Mouse (Mus musculus) liver, embryonic 15.5 days (tissue): ENCODE measurements at regions not wholly inside any gene's neighbourhood (a gene's known extent, or its start where the extent isn't known, plus 50 kb on each side); places are given as distances from the start of the nearest gene placed in this dataset.
"Not testable (repeated sequence)": the region's sequence is repeated elsewhere in the genome, so short reads cannot be mapped to it uniquely, and the experiment has no call there.

ENCODE experiments used
- ATAC-seq: fragments of 200-750 bp; cut with Nextera tagmentation; 2 replicates; pipeline ENCODE4 v1.8.0; 2017; ENCODE audit warnings: moderate number of reproducible peaks, mild to moderate bottlenecking, moderate library complexity; ENCODE audit not compliant: insufficient read depth
- H3K27ac ChIP-seq: fragments of 300-500 bp; sonication (generic); replicated peaks from 2 replicates; pipeline ENCODE4 v1.5.1; 2015; ENCODE audit warnings: mild to moderate bottlenecking, inconsistent platforms
- H3K27me3 ChIP-seq: fragments of 300-500 bp; sonication (generic); 2 replicates; pipeline ENCODE4 v1.6.1; 2015; ENCODE audit warnings: mild to moderate bottlenecking, inconsistent platforms
- H3K36me3 ChIP-seq: fragments of 300-500 bp; sonication (generic); replicated peaks from 2 replicates; pipeline ENCODE4 v1.6.1; 2015; ENCODE audit warnings: moderate library complexity, mild to moderate bottlenecking, inconsistent platforms
- H3K4me1 ChIP-seq: fragments of 300-500 bp; sonication (generic); replicated peaks from 2 replicates; pipeline ENCODE4 v1.6.1; 2015; ENCODE audit warnings: inconsistent platforms
- H3K4me2 ChIP-seq: fragments of 300-500 bp; sonication (generic); 2 replicates; pipeline ENCODE4 v1.6.1; 2015; ENCODE audit warnings: moderate library complexity, mild to moderate bottlenecking, inconsistent platforms
- H3K4me3 ChIP-seq: fragments of 300-500 bp; sonication (generic); replicated peaks from 2 replicates; pipeline ENCODE4 v1.5.1; 2015; ENCODE audit warnings: mild to moderate bottlenecking, inconsistent platforms
- H3K9ac ChIP-seq: fragments of 300-500 bp; sonication (generic); 2 replicates; pipeline ENCODE4 v1.6.1; 2015; ENCODE audit warnings: moderate library complexity, mild to moderate bottlenecking, inconsistent platforms
- H3K9me3 ChIP-seq: fragments of 300-500 bp; sonication (generic); replicated peaks from 2 replicates; pipeline ENCODE4 v1.6.1; 2016; ENCODE audit warnings: inconsistent platforms
- WGBS: fragments of 180-500 bp; shearing (Covaris S2); methylation state at CpG from one replicate; pipeline ENCODE4 v1.1.7; 2015; ENCODE audit warnings: mixed read lengths; ENCODE audit not compliant: insufficient replicate concordance; 5-methylcytosine and 5-hydroxymethylcytosine counted together

DNA sequence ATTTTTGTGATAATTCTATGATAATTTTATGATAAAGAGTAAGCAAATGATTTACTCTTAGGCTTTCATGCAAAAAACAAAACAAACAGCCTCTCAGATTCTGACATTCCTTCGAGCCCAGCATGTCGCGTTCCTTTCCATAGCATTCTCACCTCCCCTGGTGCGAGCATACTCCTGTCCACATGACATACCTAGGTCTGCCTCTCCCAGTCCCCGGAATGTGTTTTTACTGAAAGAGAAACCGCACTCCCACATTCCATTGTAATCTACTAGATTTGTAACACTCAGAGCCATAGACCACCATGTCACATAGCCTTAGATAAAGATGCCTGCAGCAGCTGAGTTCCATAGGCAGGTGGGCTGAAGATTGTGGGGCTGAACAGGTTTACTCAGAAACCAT lies 250.8 kb downstream of the Gxylt1 start:
- Histone ChIP-seq H3K9me3 (no peaks in the 10 kb centered on the region), H3K36me3 (no peaks in the 10 kb centered on the region), H3K27ac (no peak overlapping the region), H3K4me1 (no peaks in the 10 kb centered on the region), H3K27me3 (no peaks in the 10 kb centered on the region), H3K9ac (no peak overlapping the region), H3K4me2 (no peak overlapping the region), H3K4me3 (no peak overlapping the region)
- ATAC-seq: no peak
- 72% methylated on average over 6 of the region's 6 CpGs for WGBS

DNA sequence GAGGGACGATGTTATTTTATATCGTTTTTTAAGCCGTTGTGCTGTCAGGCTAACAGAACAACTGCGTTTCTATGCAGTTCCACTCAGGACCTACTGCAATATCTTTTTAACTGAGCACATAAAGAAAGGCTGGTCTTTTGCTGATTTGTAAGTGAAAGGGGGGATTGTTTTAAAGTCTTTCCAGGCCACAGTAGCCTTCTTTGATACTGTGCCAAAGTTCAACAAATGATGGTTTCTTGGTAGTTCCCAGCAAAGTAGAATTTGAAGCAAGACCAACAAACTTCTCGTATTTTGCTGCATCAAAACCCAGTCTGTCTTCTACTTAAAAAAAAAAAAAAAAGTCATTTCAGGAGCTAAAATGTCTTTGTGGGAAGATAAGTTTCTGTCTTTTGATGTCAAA lies 263.8 kb downstream of the Gxylt1 start:
- Histone ChIP-seq H3K9me3 (no peaks in the 10 kb centered on the region), H3K36me3 (no peaks in the 10 kb centered on the region), H3K4me2 (no peak overlapping the region), H3K27me3 (no peaks in the 10 kb centered on the region), H3K9ac (no peak overlapping the region), H3K27ac (no peak overlapping the region), H3K4me3 (no peak overlapping the region), H3K4me1 (0 out of 2 replicates have a peak, but pooled peaks cover under 1% of the 10 kb centered on the region)
- 74% methylated on average over 5 of the region's 5 CpGs for WGBS
- no peak for ATAC-seq

DNA sequence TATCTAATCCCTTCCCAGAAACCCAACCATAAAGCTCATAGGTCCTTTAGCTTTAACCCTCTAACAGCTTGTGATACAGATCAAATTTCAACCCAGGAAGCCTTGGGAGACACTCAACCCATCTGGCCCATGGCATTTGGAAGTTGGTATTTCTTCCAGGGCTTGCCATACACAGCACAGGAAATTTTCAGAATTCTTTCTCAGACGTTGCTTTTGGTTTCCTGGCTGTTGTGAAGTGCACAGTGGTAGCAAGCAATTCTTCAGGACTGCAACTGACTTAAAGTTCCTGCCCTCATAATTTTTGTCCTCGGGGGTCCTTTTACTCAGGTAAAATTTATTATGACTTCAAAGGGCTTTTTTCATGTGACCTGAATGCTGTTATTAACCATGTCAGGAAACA lies 264.4 kb downstream of the Gxylt1 start:
- H3K4me1 ChIP-seq: peaks cover 6% of the 10 kb centered on the region; the same call in 1 of the 2 replicates
- no peak overlapping the region for H3K27ac ChIP-seq
- WGBS: 19% methylated on average over 2 of the region's 2 CpGs
- no peak for ATAC-seq
- no peaks in the 10 kb centered on the region for H3K36me3 ChIP-seq
- H3K4me2 ChIP-seq: no peak overlapping the region
- H3K9ac ChIP-seq: no peak overlapping the region
- H3K9me3 ChIP-seq: no peaks in the 10 kb centered on the region
- no peaks in the 10 kb centered on the region for H3K27me3 ChIP-seq
- H3K4me3 ChIP-seq: no peak overlapping the region

DNA sequence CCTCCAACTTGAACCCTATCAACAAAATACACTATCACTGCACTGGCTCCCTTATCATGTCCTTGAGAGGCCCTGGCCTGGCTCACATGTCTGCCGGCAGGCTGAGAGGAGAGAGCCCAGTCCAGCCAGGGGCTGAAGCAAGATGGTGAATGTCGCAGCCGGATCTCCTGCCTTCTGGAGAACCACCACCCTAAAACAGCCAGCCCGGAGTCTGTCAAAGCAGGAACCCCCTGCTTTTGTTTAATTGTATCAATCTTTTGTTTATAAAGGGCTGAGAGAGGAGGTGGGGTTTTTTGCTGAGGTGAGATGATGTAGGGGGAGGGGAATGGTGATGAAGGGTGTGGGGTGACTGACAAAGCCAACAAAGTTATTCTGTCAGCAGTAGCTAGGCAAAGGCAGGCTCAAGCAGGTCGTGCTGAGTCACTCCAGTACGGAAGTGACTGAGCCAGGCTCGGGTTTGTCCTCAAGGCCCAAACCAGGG lies 269.2 kb downstream of the Gxylt1 start:
- 22% methylated on average over 7 of the region's 7 CpGs for WGBS
- H3K27ac ChIP-seq: no peak overlapping the region
- H3K4me2 ChIP-seq: no peak overlapping the region
- 0 out of 2 replicates have a peak, but pooled peaks have one; percentile 24 for ATAC-seq
- H3K9me3 ChIP-seq: no peaks in the 10 kb centered on the region
- no peak overlapping the region for H3K9ac ChIP-seq
- H3K4me3 ChIP-seq: no peak overlapping the region
- H3K36me3 ChIP-seq: no peaks in the 10 kb centered on the region
- no peaks in the 10 kb centered on the region for H3K27me3 ChIP-seq
- peaks cover 16% of the 10 kb centered on the region for H3K4me1 ChIP-seq

DNA sequence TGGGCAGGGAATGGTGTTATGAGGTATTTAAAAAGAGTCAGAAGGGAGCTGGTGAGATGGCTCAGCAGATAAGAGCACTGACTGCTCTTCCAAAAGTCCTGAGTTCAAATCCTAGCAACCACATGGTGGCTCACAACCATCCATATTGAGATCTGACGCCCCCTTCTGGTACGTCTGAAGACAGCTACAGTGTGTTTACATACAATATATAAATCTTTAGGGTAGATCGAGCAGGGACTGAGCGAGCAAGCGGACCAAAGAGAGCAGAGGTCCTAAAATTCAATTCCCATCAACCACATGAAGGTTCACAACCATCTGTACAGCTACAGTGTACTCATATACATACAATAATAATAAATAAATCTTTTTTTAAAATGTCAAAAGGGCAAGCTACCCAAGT lies 269.8 kb downstream of the Gxylt1 start:
- ATAC-seq, H3K27ac ChIP-seq, H3K4me3 ChIP-seq, H3K4me2 ChIP-seq, H3K36me3 ChIP-seq, H3K27me3 ChIP-seq, H3K9ac ChIP-seq, H3K9me3 ChIP-seq: not testable (repeated sequence)
- peaks cover 16% of the 10 kb centered on the region for H3K4me1 ChIP-seq
- 69% methylated on average over 5 of the region's 5 CpGs for WGBS

DNA sequence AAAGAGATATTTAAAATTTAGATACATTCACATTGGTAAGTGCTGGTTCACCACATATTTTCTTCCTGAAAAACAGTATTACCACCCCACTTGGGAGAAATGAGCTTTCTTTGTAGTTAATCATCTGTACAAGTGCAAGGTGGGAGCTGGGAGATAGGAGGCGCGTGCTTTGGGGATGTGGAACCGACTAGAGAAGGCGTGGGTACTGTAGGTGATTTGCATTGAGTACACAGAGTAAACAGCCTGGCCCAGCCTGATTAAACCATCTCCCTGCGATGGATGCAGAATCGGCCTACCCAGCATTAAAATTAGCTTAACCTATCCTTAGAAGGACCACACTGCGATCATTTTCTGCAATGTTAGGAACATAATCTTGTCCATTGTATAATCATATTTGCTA lies 270.4 kb downstream of the Gxylt1 start:
- H3K4me2 ChIP-seq: no peak overlapping the region
- ATAC-seq: peak; percentile 52; the same call in 1 of the 2 replicates
- 28% methylated on average over 7 of the region's 7 CpGs for WGBS
- no peak overlapping the region for H3K4me3 ChIP-seq
- peaks cover 16% of the 10 kb centered on the region for H3K4me1 ChIP-seq
- H3K27me3 ChIP-seq: no peaks in the 10 kb centered on the region
- no peaks in the 10 kb centered on the region for H3K9me3 ChIP-seq
- no peaks in the 10 kb centered on the region for H3K36me3 ChIP-seq
- H3K9ac ChIP-seq: no peak overlapping the region
- H3K27ac ChIP-seq: no peak overlapping the region

DNA sequence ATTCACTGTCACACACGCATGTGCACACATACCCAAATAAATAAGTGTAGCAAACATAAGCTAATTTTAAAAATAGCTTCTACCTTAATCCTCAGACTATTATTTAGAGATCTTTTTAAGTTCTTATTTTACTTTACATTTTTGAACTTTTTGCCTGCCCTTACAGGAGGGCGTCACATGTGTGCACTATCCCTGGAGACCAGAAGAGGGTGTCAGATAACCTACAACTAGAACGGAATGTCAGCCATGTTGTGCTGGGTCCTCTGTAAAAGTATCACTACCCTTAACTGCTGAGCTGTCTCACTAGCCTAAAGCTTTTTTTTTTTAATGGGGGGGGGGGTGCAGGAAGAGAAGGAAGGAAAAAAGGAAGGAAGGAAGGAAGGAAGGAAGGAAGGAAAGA lies 271.7 kb downstream of the Gxylt1 start:
- no peak overlapping the region for H3K9ac ChIP-seq
- H3K27ac ChIP-seq: no peak overlapping the region
- ATAC-seq: no peak
- no peak overlapping the region for H3K4me3 ChIP-seq
- no peaks in the 10 kb centered on the region for H3K36me3 ChIP-seq
- H3K27me3 ChIP-seq: no peaks in the 10 kb centered on the region
- peaks cover 16% of the 10 kb centered on the region for H3K4me1 ChIP-seq
- no peaks in the 10 kb centered on the region for H3K9me3 ChIP-seq
- no peak overlapping the region for H3K4me2 ChIP-seq
- WGBS: 63% methylated on average over 3 of the region's 3 CpGs

DNA sequence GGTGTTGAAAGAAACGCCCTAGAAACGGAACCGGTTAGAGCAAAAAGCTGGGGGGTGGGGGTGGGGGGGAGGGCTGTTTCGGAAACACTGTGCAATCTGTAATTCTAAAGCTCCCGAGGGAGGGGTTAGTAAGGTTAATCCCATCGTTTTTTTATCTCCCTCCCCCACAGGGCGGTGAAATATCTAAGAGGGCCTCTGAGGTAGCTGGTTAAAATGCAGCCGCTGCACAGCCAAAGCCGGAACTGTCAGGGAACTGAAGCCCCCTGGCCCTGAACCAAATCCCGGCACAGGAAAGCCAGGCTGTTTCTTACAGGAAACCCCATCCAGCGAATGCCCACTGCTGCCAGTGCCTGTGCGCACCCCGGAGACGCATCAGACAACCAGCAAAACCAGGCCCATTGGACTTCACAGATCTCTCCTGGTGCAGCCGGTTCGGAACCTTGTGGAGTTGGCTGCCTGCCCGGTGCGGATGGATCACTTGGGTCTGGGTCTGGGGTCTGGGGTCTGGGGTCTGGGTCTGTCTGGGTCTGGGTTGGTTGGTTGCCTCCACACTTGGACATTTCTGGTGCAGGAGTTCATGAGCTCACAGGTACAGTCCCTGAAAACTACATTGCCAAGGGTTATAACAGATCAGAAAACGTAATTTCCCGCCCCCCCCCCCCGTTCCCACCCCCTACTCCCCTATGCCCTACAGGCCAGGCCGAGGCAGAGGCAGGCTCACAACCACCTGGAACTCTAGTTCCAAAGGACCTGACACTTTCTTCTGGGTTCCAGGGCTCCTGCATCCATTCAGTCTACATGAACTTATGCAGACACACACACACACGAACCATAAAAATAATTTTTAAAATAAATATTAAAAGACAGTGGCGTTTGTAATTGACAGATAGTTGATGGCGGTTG lies 272.7 kb downstream of the Gxylt1 start:
- Histone ChIP-seq H3K4me1 (peaks cover 16% of the 10 kb centered on the region), H3K9me3 (no peaks in the 10 kb centered on the region), H3K4me3 (peak overlapping the region; percentile 31), H3K27ac (no peak overlapping the region), H3K9ac (no peak overlapping the region), H3K27me3 (no peaks in the 10 kb centered on the region), H3K4me2 (peak overlapping the region; percentile 55), H3K36me3 (no peaks in the 10 kb centered on the region)
- WGBS: 14% methylated on average over 25 of the region's 25 CpGs
- no peak for ATAC-seq

DNA sequence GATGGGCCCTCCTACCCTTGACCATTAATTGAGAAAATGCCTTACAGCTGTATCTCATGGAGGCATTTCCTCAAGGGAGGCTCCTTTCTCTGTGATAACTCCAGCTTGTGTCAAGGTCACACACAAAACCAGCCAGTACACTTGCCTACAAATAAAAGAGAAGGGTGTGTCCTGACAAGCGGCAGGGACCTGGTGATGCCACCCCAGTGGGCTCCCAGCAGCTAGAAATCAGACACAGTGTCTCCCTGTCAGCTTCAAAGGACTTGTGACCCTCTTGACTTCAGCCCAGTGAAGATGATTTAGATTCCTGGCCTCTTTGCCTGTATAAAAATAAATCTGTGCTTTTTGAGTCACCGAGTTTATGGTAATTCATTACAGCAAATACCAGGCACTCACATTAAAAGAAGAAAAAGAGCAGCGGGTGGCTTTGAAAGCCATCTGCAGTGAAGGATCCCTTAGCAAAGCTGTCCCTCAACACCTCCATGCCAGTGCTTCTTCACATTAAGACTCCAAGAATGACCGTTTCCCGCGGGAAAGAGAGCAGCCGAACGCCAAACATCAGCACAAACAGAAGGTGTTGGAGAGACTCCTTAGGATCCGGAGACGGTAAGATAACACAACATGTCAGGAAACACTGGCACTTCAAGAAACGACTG lies 273.5 kb downstream of the Gxylt1 start:
- WGBS: 4% methylated on average over 11 of the region's 11 CpGs
- Histone ChIP-seq H3K4me1 (peaks cover 16% of the 10 kb centered on the region), H3K9ac (no peak overlapping the region), H3K9me3 (no peaks in the 10 kb centered on the region), H3K27me3 (no peaks in the 10 kb centered on the region), H3K36me3 (no peaks in the 10 kb centered on the region), H3K4me2 (peak overlapping the region; percentile 55), H3K27ac (no peak overlapping the region), H3K4me3 (0 out of 2 replicates have a peak overlapping the region, but pooled peaks have one; percentile 31)
- no peak for ATAC-seq

DNA sequence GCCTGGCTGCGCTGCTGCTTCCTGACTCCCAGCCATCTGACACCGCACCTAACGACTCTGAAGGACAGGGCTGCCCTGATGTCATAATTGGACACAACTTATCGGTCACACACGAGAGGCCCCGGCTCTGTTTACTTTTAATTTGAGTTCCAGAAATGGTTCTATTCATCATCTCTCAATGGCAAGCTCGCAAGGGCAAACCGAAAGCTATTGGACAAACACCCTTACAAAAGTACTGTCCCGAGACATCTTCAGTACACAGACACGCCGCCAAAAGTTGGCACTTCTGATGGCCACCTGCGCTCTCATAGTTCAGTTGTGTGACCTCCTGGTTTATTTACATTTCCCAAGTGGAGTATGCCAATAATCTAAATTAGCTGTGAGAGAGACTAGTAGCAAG lies 274.9 kb downstream of the Gxylt1 start:
- Histone ChIP-seq H3K4me3 (no peak overlapping the region), H3K27me3 (no peaks in the 10 kb centered on the region), H3K9me3 (no peaks in the 10 kb centered on the region), H3K4me1 (peaks cover 9% of the 10 kb centered on the region), H3K4me2 (no peak overlapping the region), H3K27ac (no peak overlapping the region), H3K9ac (no peak overlapping the region), H3K36me3 (no peaks in the 10 kb centered on the region)
- no peak for ATAC-seq
- WGBS: 76% methylated on average over 12 of the region's 12 CpGs

DNA sequence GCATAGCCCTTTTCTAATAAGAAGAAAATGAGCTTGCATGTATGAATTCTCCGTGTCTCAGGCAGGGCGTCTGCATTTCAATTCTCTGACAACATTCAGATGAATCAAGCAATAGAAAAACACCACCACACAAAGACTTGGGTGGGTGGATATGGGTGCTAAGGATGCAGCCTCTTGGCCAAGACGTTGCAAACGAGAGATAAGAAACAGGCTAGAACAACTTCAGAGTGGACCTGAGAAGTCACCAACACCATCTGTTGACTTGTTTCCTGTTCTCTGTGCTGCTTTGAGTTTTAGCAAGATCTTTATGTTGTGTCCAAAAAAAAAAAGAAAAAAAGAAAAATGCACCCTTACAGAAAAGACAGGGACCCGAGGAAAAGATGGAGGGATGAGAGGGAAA lies 277.0 kb downstream of the Gxylt1 start:
- H3K4me2 ChIP-seq: no peak overlapping the region
- 8% methylated on average over 5 of the region's 5 CpGs for WGBS
- no peak overlapping the region for H3K4me3 ChIP-seq
- no peaks in the 10 kb centered on the region for H3K9me3 ChIP-seq
- no peak for ATAC-seq
- no peaks in the 10 kb centered on the region for H3K36me3 ChIP-seq
- peaks cover 6% of the 10 kb centered on the region for H3K4me1 ChIP-seq
- no peak overlapping the region for H3K27ac ChIP-seq
- no peaks in the 10 kb centered on the region for H3K27me3 ChIP-seq
- no peak overlapping the region for H3K9ac ChIP-seq
